Mouse (Mus musculus) skeletal muscle tissue, postnatal 0 days (tissue): ENCODE results near the gene Fcrl6. TPM values are rescaled to one million over a fixed set of nuclear protein-coding genes. Genes with fewer than 3 reads are reported as not detected.

Source experiments
- polyA plus RNA-seq: library from polyadenylated mRNA; unstranded; fragments of >200 nt; fragmentation: Nextera tagmentation; extraction: Ambion mirVana; gene quantifications from 2 replicates; pipeline ENCODE4 v1.2.1, GENCODE M21; 2015

Gene Fcrl6
- not detected in 2 replicates for polyA plus RNA-seq

GRCm38 (mm10) chr1:172602326-172602725, at the start of gene Fcrl6:
TSS of gene Fcrl6 (minus strand) at chr1:172602551.

GRCm38 (mm10) chr1:172632451-172633326, 30.3 kb upstream of the Fcrl6 start, which contains the start of gene Dusp23:
TSS of gene Dusp23 (minus strand) at chr1:172632962.

DNA sequence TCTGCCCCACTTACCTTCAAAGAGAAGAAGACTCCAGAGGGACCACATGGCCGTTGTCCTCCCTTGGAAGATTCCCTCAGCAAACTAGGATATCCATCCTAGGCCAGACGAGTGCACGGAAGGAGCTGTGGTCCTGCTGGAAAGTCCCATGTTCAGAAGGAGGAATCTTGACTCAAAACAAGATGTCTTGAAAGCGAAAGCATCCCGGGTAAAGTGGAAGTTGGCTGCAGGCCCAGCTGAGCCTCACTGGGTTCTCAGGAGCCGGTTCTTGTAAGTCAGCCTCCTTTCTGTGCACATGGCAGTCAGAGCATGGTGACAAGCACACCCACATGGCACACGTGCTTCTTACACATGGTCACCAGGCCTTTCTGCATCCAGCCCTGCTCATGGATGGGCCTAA, 12.0 kb downstream of the Fcrl6 start, which contains the start of gene Slamf8:
Slamf8 (minus strand) TSS at position 184 of the 400 bp plus-strand sequence.

DNA sequence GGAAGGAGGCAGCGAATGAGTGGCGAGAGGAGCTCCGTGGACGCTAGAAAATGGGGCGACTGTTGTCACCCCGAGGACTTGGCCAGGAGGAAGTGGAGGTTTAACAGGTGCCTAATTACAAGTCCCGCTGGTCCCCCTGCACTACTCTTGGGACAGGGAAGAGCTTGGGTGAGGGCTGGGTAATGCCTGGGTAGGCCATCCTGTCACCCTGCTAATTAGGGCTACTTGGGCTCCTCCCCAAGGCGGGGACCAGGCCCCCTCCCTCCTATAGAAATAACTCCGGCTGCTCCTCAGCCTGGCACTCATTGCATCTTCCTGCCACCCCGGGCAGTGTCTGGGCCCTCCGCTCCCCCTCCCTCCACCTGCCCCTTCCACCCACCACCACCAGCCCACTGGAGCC, 46.7 kb downstream of the Fcrl6 start, which contains the start of gene Vsig8:
Vsig8 (plus strand) TSS at position 301 of the 400 bp plus-strand sequence.

Other genes with a start within 250 kb of the Fcrl6 start
- 2.4 TPM in 2 replicates for gene Pigm, start 226.0 kb downstream of the Fcrl6 start, polyA plus RNA-seq
- gene Slamf9, start 127.2 kb downstream of the Fcrl6 start, polyA plus RNA-seq = 0.49 and 0.72 TPM in 2 replicates
- gene Igsf9, start 120.8 kb downstream of the Fcrl6 start, polyA plus RNA-seq = 0.81 and 2.2 TPM in 2 replicates
- gene Tagln2, start 102.5 kb downstream of the Fcrl6 start, polyA plus RNA-seq = 143 and 184 TPM in 2 replicates
- gene Cfap45, start 81.8 kb downstream of the Fcrl6 start, polyA plus RNA-seq = 1.2 and 1.4 TPM in 2 replicates
- gene Vsig8, start 46.6 kb downstream of the Fcrl6 start, polyA plus RNA-seq = not detected in 2 replicates
- 0.14 TPM in 1 of 2 replicates, not detected in the other for gene Slamf8, start 12.0 kb downstream of the Fcrl6 start, polyA plus RNA-seq
- gene Dusp23, start 30.4 kb upstream of the Fcrl6 start, polyA plus RNA-seq = 35.3 and 40.9 TPM in 2 replicates
- 0.15 and 0.33 TPM in 2 replicates for gene Crp, start 95.5 kb upstream of the Fcrl6 start, polyA plus RNA-seq